Mouse (Mus musculus) left cerebral cortex, postnatal 14 days (tissue): ENCODE measurements at regions not wholly inside any gene's neighbourhood (a gene's known extent, or its start where the extent isn't known, plus 50 kb on each side); places are given as distances from the start of the nearest gene placed in this dataset.

Source experiments
- DNase-seq, 2 experiments: peaks; one replicate each; pipeline ENCODE4 v3.0.0; 2021 to 2022; ENCODE audit warnings: low spot score in 2 of 2, mixed read lengths in 1 of 2
- intact Hi-C: fragments of 180-260 bp; cut with DNase I; formaldehyde crosslinking; loops from one replicate; pipeline ENCODE4 v1.15.1; 2025

DNA sequence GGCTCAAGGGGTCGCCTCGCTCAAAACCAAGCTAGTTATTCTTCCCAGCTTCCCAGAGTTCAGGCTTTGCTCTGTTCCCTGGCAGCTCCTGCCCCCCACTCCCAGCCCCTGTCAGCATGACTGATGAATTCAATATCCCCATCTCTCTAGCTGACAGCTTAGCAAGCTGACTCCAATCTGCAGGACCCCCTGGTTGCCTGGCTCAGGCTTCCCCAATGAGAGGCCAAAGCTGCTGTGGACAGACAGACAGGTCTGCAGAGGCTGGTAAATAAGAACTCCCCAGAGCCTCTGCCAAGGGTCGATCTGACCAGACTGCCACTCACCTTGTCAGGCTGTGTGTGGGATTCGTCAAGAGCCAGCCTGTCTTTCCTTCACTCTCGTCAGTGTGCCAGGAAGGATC, 219.4 kb downstream of the Plpp3 start:
- no peak for DNase-seq
- intact Hi-C loops = no loop called here

GRCm38 (mm10) chr4:105377469-105378187, 220.5 kb downstream of the Plpp3 start:
- DNase-seq = no peak
- intact Hi-C loops = no loop called here

DNA sequence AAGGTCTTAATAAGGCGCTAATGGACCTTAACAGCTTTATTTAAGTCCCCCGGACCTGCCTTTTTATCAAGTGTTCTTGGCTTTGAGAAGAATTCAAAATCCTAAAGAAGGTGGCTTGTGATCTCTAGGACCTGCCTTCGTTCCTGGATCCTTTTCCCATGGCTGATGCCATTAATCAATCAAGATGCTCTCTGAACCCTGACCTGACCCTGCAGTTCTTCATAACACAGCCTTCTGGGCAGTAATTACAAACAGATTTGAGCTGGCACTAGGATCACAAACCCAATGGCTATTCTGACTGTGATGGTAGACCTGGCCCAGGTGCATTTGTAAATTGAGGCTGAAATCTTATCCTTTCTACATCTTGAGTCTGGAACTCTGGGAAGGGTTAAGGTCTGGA, 227.7 kb downstream of the Plpp3 start:
- intact Hi-C loops = no loop called here
- DNase-seq = no peak

GRCm38 (mm10) chr4:105385481-105385880, 228.3 kb downstream of the Plpp3 start:
- DNase-seq = no peak

DNA sequence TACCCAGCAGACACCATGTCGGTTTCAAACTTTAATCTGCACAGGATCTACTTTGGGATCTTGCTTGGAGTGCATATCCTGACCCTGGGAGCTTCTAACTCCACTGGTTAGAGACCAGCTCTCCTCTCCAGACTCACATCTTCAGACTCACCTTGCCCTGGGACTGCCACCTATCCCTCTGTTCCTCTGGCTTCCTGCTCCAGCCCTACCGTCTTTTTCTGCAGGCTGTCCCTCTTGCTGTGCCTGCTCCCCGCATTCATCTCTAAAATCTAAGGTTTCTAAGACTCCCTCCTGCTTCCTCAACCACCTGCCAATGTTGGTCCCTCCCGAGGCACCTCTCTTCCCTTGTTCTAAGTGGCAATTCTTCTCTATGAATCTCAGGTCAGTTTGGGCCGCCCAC, 233.2 kb downstream of the Plpp3 start:
- intact Hi-C loops = no loop called here
- DNase-seq = no peak

More at GRCm38 (mm10) chr4:105385481-105385880, 228.3 kb downstream of the Plpp3 start:
- intact Hi-C loops = no loop called here

DNA sequence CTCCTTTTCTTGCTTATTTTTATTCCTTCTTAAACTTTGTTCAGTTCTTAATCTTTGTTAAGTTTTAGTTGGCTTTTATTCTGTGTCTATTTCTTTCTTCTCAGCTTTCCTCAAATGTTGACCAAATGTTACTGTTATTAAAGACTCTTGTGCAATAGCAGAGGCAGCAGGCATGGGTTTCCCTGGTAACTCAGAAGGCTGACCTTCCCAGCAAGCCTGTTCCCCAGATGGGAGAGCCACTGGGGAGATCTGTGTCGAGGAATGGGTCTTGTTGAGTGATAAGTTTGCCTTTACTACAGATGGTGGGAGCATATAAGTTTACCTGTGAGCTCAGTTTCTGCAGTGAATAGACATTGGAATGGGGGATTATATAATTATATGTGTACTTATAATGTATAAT, 237.2 kb downstream of the Plpp3 start:
- intact Hi-C loops = no loop called here
- no peak for DNase-seq

GRCm38 (mm10) chr4:105397451-105397850, 240.3 kb downstream of the Plpp3 start:
- no peak for DNase-seq
- intact Hi-C loops = no loop called here

GRCm38 (mm10) chr4:105402021-105402420, 244.9 kb downstream of the Plpp3 start:
- no peak for DNase-seq
- intact Hi-C loops = no loop called here

GRCm38 (mm10) chr4:105403169-105403568, 246.0 kb downstream of the Plpp3 start:
- no peak for DNase-seq
- intact Hi-C loops = no loop called here

DNA sequence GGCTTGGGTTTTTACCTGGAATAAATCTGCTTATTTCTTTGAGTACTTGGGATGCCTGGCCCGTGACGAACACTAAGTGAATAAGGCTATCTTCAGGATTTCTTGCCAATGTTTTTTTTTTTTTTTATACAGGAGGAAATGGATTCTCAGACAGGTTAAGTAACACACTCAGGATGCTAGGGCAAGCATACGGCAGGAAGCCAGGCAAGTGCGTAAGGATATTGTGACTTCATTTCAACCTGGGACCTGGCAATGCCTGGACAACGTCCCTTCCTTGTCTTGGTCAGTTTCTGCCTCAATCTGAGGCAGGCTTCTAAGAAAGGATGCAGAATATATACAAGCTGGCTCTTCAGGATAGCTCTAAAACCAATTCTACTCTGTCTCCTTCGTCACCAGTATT, 246.5 kb downstream of the Plpp3 start:
- intact Hi-C loops = no loop called here

GRCm38 (mm10) chr4:105405728-105406127, 248.6 kb downstream of the Plpp3 start:
- intact Hi-C loops = no loop called here
- DNase-seq = no peak

More for the DNA sequence above, 246.5 kb downstream of the Plpp3 start:
- no peak for DNase-seq

DNA sequence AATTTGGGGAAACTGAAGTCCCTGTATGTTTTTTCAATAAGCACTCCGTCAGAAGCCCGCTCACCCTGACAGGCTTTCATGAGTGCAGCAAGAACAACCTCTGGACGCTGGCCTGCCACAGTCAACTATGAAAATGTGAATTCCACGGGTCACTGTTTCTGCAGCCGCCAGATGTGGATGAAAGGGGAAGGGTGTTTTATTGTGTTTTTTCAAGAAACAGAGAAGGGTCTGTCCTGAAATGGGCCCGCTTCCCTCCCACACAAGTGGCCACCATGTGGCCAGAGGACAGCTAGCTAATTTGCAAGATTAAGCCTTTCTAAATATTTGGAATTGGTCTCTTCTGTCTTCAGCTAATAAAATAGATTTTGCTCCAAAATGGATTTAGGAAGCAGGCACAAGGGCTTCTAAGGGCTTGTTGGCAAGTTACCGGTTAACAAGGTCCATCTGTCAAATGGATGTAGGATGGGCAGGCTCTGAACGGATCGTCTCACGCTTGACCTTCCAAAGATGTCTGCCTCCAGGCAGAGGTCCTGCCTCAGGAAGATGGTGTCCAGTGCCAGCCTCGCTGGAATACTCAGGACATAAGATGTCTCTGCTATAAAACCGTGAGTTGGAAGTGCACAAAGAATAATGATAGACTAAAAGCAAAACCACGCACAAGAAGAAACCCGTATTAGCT, 249.8 kb downstream of the Plpp3 start:
- DNase-seq = no peak
- intact Hi-C loops = no loop called here

DNA sequence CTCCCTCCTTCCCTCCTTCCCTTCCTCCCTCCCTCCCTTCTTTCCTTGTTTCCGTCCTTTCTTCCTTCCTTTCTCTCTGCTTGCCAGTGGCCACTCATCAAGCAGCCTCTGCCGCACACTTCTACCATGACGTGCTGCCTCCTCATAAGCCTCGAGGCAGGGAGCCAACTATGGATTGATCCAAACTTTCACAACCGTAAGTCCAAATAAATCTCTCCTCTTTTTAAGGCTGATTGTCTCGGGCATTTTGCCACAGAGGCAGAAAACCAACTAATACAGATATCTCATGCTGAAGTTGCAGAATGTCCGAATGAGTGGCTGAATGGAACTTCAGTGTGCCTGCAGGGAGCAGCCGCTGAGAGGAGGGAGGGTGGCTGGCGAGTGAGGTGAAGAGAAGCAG, 251.7 kb downstream of the Plpp3 start:
- intact Hi-C loops = no loop called here
- no peak for DNase-seq

DNA sequence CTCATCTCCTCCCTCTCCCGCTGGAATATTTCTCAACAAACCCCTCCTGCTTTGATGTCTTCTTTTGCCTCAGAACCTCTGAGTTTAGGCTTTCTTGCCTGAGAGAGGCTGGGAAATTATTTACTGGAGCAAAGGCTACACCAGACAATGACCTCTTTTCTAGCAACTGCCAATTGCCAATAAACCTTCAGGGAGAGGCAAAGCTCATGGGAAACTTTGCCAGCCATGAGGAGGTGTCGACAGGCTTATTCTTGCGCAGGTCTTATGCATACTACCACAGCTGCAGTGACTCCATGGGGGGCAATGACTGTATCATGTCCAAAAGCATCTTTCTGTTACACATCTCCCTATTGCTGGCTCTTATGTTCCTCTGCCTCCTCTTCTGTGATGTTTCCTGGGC, 260.0 kb downstream of the Plpp3 start:
- intact Hi-C loops = no loop called here
- no peak for DNase-seq

GRCm38 (mm10) chr4:105422466-105422865, 265.3 kb downstream of the Plpp3 start:
- DNase-seq = no peak
- intact Hi-C loops = no loop called here

DNA sequence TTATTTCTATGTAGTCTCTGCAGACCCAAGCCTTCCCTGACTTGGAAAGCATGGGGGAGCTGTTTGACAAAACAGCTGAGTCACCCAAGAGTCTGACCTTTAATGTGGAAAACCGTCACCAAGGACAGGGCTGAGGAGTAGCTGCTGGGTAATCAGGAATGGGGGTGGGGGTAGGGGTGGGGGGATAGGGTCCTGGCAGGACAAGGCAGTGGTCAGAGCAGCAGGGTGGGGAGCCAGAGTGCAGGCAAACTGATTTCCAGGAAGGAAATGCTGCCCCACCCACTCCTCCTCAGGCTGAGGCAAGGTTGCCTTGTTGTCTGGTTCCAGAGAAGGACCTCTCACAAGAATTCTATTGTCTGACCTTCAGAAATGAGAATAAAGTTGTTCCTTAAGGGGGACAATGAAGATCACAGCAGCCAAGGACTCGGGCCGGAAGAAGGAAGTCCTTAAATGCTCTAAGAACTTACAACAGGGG, 266.6 kb downstream of the Plpp3 start:
- no peak for DNase-seq
- intact Hi-C loops = no loop called here

DNA sequence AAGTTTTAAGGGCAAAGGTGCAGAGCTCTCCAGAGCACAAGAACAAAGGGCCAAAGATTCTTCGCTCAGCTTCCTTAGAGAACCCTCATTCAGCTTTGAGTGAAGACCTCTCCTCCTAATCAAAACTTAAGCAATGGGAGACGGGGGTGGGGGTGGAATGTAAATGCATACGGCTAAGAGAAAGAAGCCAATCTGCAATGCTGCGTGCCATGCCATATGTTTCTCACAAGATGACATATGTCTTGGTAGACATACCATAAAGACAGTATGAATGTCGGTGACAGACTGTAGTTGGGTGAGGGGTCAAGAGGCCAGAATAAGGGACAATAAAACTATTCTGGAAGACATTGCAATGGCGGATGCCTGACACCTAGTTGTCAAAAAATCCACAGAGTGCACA, 267.9 kb downstream of the Plpp3 start:
- DNase-seq = no peak
- intact Hi-C loops = no loop called here

GRCm38 (mm10) chr4:105427581-105427980, 270.4 kb downstream of the Plpp3 start:
- DNase-seq = no peak
- intact Hi-C loops = no loop called here

DNA sequence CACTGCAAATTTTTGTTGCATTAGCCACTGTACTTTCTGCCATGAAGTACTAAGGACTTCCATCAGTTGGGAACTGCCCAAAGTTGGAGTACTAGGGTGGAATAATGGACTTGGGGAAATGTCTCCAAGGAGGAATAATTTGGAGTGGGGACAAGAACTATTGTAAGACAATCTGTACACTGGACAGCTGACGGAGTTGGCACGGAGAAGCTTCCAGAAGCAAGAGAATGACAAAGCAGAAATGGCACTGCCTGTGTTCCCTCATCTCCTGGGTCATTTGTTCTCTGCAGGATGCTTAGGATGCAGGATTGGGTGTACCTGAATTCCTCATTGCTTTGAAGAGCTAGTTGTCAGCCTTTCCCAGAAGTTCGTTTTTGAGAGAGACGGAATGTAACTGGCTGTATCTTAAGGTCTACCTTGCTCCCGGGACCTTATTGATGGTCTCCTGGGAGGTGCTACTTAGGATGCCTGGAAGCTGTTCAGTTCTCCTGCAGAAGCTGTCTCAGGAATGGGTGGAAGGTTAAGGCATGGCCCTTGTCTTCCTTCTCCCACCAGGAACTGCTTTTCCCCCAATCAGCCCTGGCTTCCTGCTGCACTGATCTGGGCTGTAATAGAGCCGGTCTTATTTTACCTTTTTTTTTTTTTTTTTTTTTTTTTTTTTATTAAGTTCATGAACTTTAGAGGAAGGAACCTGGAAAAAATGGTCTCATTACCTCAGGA, 272.4 kb downstream of the Plpp3 start:
- no peak for DNase-seq
- intact Hi-C loops = no loop called here

DNA sequence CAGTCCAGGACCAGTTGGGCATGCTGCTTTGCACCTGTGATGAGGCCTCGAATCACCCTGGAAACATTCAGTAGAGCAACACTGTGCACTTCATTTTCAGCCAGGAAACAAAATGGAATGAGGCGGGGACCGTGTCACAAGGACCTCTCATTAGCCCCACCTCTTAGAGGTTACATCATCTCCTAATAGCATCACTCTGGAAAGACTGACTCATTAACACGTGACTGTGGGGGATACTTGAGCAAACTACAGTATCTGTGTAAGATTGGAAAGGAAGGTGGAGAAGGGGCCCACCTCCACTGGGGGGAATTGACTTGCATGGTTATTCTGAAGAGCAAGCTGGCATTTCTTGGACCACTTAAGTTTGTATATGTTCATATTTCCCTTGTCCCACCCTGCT, 275.3 kb downstream of the Plpp3 start:
- no peak for DNase-seq
- intact Hi-C loops = no loop called here

DNA sequence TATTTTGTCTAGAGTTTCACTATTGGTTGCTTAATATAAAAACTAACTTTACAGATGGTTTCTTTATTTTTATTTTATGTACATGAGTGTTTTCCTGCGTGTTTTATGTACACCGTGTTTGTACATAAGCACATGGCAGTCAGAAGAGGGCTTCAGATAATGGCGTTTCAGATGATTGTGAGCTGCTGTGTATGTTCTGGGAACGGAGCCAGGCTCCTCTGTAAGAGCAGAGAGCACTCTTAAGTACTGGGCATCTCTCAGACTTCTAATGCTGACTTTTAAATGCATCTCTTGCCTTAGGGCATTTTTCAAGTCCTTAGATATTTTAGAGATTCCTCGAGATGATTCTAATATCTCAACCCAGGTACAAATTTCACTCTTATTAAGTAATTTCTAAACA, 280.0 kb downstream of the Plpp3 start:
- intact Hi-C loops = no loop called here
- no peak for DNase-seq
